Mouse (Mus musculus): ENCODE measurements around the gene Tmem51. TPM values are rescaled to one million over a fixed set of nuclear protein-coding genes. Genes with fewer than 3 reads are reported as not detected.

The Tmem51 gene
- polyA plus RNA-seq, 1 experiment from 2014 or later, result 6.3 TPM

- H3K4me2 ChIP-seq (ENCODE audit: low read depth, low read length, severe bottlenecking), result no peak overlapping the region
- no peak for DNase-seq (ENCODE audit: low spot score)
- no peaks in the 10 kb centered on the region for H3K36me3 ChIP-seq (ENCODE audit: control insufficient read depth, insufficient read depth, low read length)
- 0 out of 2 replicates have a peak, but pooled peaks cover 3% of the 10 kb centered on the region for H3K4me1 ChIP-seq (replicated peaks; ENCODE audit: control insufficient read depth, insufficient read depth, low read length)
- no peak for ATAC-seq (replicated peaks; ENCODE audit: low FRiP score)
- H3K27me3 ChIP-seq (ENCODE audit: control insufficient read depth, insufficient read depth, low read length), result no peaks in the 10 kb centered on the region
- no peaks in the 10 kb centered on the region for H3K9me3 ChIP-seq (ENCODE audit: control insufficient read depth, low read length)
- WGBS, result 58% methylated on average over 18 of the region's 18 CpGs
- no peak overlapping the region for H3K4me3 ChIP-seq (ENCODE audit: low read depth, low read length)
- H3K27ac ChIP-seq (ENCODE audit: low read depth, low read length), result no peak overlapping the region
- no peak overlapping the region for H3K9ac ChIP-seq (ENCODE audit: low read length)
Observed at GRCm38 (mm10) chr4:142060455-142061378, 23.4 kb downstream of the Tmem51 start.

DNA sequence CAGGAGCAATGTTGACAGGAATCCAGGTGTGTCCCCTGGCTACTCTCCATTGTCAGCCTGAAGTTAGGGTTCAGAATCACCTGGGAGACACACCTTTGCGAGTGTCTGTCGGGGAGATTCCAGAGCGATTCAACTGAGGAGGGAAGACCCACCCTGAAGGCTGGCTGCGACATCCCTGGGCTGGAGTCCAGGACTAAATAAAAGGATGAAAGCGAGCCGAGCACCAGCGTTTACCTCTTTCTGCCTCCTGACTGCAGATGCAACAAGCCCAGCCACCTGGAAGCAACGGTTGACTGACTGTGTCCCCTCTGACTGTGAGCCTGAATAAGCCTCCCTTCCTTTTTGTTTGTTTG lies 24.3 kb downstream of the Tmem51 start:
- no peak overlapping the region for H3K9ac ChIP-seq (ENCODE audit: low read length)
- no peak overlapping the region for H3K4me3 ChIP-seq (ENCODE audit: low read depth, low read length)
- H3K4me1 ChIP-seq (replicated peaks; ENCODE audit: control insufficient read depth, insufficient read depth, low read length), result 0 out of 2 replicates have a peak, but pooled peaks cover 3% of the 10 kb centered on the region
- DNase-seq (ENCODE audit: low spot score), result no peak
- H3K4me2 ChIP-seq (ENCODE audit: low read depth, low read length, severe bottlenecking), result no peak overlapping the region
- 86% methylated on average over 8 of the region's 8 CpGs for WGBS
- no peaks in the 10 kb centered on the region for H3K9me3 ChIP-seq (ENCODE audit: control insufficient read depth, low read length)
- no peak for ATAC-seq (replicated peaks; ENCODE audit: low FRiP score)
- no peak overlapping the region for H3K27ac ChIP-seq (ENCODE audit: low read depth, low read length)
- H3K36me3 ChIP-seq (ENCODE audit: control insufficient read depth, insufficient read depth, low read length), result no peaks in the 10 kb centered on the region
- no peaks in the 10 kb centered on the region for H3K27me3 ChIP-seq (ENCODE audit: control insufficient read depth, insufficient read depth, low read length)

DNA sequence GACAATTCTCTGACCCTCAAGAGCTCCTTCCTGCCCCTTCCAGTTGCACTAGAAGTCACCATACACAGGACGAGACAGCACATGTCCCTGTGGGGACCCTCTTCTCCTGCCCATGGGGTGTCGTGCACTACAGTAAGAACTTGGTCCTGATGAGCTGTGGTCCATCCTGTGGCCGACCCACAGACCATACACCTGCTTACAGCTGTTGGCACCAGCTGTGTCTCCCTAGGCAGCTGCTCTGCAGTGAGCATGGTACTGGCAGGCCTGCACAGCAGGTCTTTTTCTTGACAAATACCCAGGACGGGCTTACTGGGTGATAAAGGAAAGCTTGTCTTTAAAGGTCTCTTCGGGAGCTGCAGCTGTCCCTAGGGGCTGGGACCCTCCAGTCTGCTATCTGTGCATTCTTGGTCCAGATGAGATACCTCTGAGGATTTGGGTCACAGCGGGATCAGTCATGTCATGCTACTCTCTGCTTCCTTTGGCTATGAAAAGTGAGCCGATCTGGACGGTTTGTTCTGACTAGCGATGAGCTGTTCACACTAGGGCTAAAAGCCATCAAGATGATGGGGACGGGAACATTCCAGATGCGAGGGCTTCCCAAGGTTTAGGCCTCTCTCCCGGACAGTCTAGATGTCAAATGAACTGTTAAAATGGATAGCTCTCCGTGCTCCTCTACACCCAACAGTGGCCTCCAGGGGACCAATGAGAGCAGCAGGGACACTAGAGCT lies 24.8 kb downstream of the Tmem51 start:
- no peak overlapping the region for H3K4me2 ChIP-seq (ENCODE audit: low read depth, low read length, severe bottlenecking)
- no peak overlapping the region for H3K4me3 ChIP-seq (ENCODE audit: low read depth, low read length)
- DNase-seq (ENCODE audit: low spot score) (no peak), ATAC-seq (replicated peaks; ENCODE audit: low FRiP score) (no peak)
- no peak overlapping the region for H3K27ac ChIP-seq (ENCODE audit: low read depth, low read length)
- H3K9ac ChIP-seq (ENCODE audit: low read length), result no peak overlapping the region
- H3K4me1 ChIP-seq (replicated peaks; ENCODE audit: control insufficient read depth, insufficient read depth, low read length), result 0 out of 2 replicates have a peak, but pooled peaks cover 3% of the 10 kb centered on the region
- WGBS, result 79% methylated on average over 13 of the region's 13 CpGs
- no peaks in the 10 kb centered on the region for H3K9me3 ChIP-seq (ENCODE audit: control insufficient read depth, low read length)
- H3K27me3 ChIP-seq (ENCODE audit: control insufficient read depth, insufficient read depth, low read length), result no peaks in the 10 kb centered on the region
- H3K36me3 ChIP-seq (ENCODE audit: control insufficient read depth, insufficient read depth, low read length), result no peaks in the 10 kb centered on the region

GRCm38 (mm10) chr4:142057529-142058216 lies 26.4 kb downstream of the Tmem51 start:
- Histone ChIP-seq H3K9ac (ENCODE audit: low read length) (no peak overlapping the region), H3K27ac (ENCODE audit: low read depth, low read length) (no peak overlapping the region), H3K36me3 (ENCODE audit: control insufficient read depth, insufficient read depth, low read length) (no peaks in the 10 kb centered on the region), H3K4me2 (ENCODE audit: low read depth, low read length, severe bottlenecking) (no peak overlapping the region), H3K4me1 (replicated peaks; ENCODE audit: control insufficient read depth, insufficient read depth, low read length) (0 out of 2 replicates have a peak, but pooled peaks cover 3% of the 10 kb centered on the region), H3K27me3 (ENCODE audit: control insufficient read depth, insufficient read depth, low read length) (no peaks in the 10 kb centered on the region), H3K4me3 (ENCODE audit: low read depth, low read length) (no peak overlapping the region), H3K9me3 (ENCODE audit: control insufficient read depth, low read length) (no peaks in the 10 kb centered on the region)
- no peak for ATAC-seq (replicated peaks; ENCODE audit: low FRiP score)
- no peak for DNase-seq (ENCODE audit: low spot score)
- WGBS, result 78% methylated on average over 22 of the region's 22 CpGs

- ATAC-seq (replicated peaks; ENCODE audit: low FRiP score), result no peak
Observed at GRCm38 (mm10) chr4:142055600-142055999, 28.5 kb downstream of the Tmem51 start.

DNA sequence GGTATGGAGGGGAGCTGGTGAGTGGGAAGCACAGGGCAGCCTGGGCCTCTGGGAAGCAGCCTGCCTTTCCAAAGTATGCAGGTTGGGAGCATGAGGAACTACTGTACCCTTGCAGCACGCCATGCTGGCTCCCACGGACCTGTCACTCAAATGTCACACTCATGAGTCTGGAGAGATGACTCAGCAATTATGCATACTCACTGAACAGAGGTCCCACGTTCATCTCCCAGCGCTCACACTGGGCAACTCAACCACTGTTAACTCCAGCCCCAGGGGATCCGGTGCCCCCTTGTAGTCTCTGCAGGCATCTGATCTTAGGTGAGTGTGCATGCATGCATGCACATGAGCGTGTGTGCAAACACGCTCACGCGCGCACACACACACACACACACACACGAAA lies 29.5 kb downstream of the Tmem51 start:
- H3K4me3 ChIP-seq (ENCODE audit: low read depth, low read length), result no peak overlapping the region
- 91% methylated on average over 11 of the region's 11 CpGs for WGBS
- H3K9me3 ChIP-seq (ENCODE audit: control insufficient read depth, low read length), result no peaks in the 10 kb centered on the region
- H3K9ac ChIP-seq (ENCODE audit: low read length), result no peak overlapping the region
- H3K27ac ChIP-seq (ENCODE audit: low read depth, low read length), result no peak overlapping the region
- H3K27me3 ChIP-seq (ENCODE audit: control insufficient read depth, insufficient read depth, low read length), result no peaks in the 10 kb centered on the region
- H3K4me1 ChIP-seq (replicated peaks; ENCODE audit: control insufficient read depth, insufficient read depth, low read length), result no peaks in the 10 kb centered on the region
- no peaks in the 10 kb centered on the region for H3K36me3 ChIP-seq (ENCODE audit: control insufficient read depth, insufficient read depth, low read length)
- no peak for ATAC-seq (replicated peaks; ENCODE audit: low FRiP score)
- DNase-seq (ENCODE audit: low spot score), result no peak
- no peak overlapping the region for H3K4me2 ChIP-seq (ENCODE audit: low read depth, low read length, severe bottlenecking)

More at GRCm38 (mm10) chr4:142055600-142055999, 28.5 kb downstream of the Tmem51 start:
- H3K27ac ChIP-seq (ENCODE audit: low read depth, low read length), result no peak overlapping the region
- 87% methylated on average over 8 of the region's 8 CpGs for WGBS
- no peak overlapping the region for H3K9ac ChIP-seq (ENCODE audit: low read length)
- H3K27me3 ChIP-seq (ENCODE audit: control insufficient read depth, insufficient read depth, low read length), result no peaks in the 10 kb centered on the region
- H3K9me3 ChIP-seq (ENCODE audit: control insufficient read depth, low read length), result no peaks in the 10 kb centered on the region
- H3K4me3 ChIP-seq (ENCODE audit: low read depth, low read length), result no peak overlapping the region
- no peak overlapping the region for H3K4me2 ChIP-seq (ENCODE audit: low read depth, low read length, severe bottlenecking)
- no peaks in the 10 kb centered on the region for H3K4me1 ChIP-seq (replicated peaks; ENCODE audit: control insufficient read depth, insufficient read depth, low read length)
- DNase-seq (ENCODE audit: low spot score), result no peak
- no peaks in the 10 kb centered on the region for H3K36me3 ChIP-seq (ENCODE audit: control insufficient read depth, insufficient read depth, low read length)

- H3K27me3 ChIP-seq (ENCODE audit: control insufficient read depth, insufficient read depth, low read length), result no peaks in the 10 kb centered on the region
- no peak overlapping the region for H3K4me3 ChIP-seq (ENCODE audit: low read depth, low read length)
- no peaks in the 10 kb centered on the region for H3K4me1 ChIP-seq (replicated peaks; ENCODE audit: control insufficient read depth, insufficient read depth, low read length)
- WGBS, result 63% methylated on average over 9 of the region's 9 CpGs
- no peak overlapping the region for H3K9ac ChIP-seq (ENCODE audit: low read length)
- no peak overlapping the region for H3K4me2 ChIP-seq (ENCODE audit: low read depth, low read length, severe bottlenecking)
- ATAC-seq (replicated peaks; ENCODE audit: low FRiP score) (no peak), DNase-seq (ENCODE audit: low spot score) (no peak)
- H3K27ac ChIP-seq (ENCODE audit: low read depth, low read length), result no peak overlapping the region
- no peaks in the 10 kb centered on the region for H3K36me3 ChIP-seq (ENCODE audit: control insufficient read depth, insufficient read depth, low read length)
- no peaks in the 10 kb centered on the region for H3K9me3 ChIP-seq (ENCODE audit: control insufficient read depth, low read length)
Observed at GRCm38 (mm10) chr4:142053661-142054448, 30.2 kb downstream of the Tmem51 start.

- no peak overlapping the region for H3K4me2 ChIP-seq (ENCODE audit: low read depth, low read length, severe bottlenecking)
- no peak overlapping the region for H3K27ac ChIP-seq (ENCODE audit: low read depth, low read length)
- no peaks in the 10 kb centered on the region for H3K36me3 ChIP-seq (ENCODE audit: control insufficient read depth, insufficient read depth, low read length)
- H3K9ac ChIP-seq (ENCODE audit: low read length), result no peak overlapping the region
- H3K9me3 ChIP-seq (ENCODE audit: control insufficient read depth, low read length), result no peaks in the 10 kb centered on the region
- H3K27me3 ChIP-seq (ENCODE audit: control insufficient read depth, insufficient read depth, low read length), result no peaks in the 10 kb centered on the region
- no peak overlapping the region for H3K4me3 ChIP-seq (ENCODE audit: low read depth, low read length)
- WGBS, result 69% methylated on average over 4 of the region's 4 CpGs
- ATAC-seq (replicated peaks; ENCODE audit: low FRiP score) (no peak), DNase-seq (ENCODE audit: low spot score) (no peak)
- no peaks in the 10 kb centered on the region for H3K4me1 ChIP-seq (replicated peaks; ENCODE audit: control insufficient read depth, insufficient read depth, low read length)
Observed at GRCm38 (mm10) chr4:142053261-142053660, 30.8 kb downstream of the Tmem51 start.
